Mouse (Mus musculus) layer of hippocampus, postnatal 25 days (tissue): ENCODE measurements at regions not wholly inside any gene's neighbourhood (a gene's known extent, or its start where the extent isn't known, plus 50 kb on each side); places are given as distances from the start of the nearest gene placed in this dataset.

Experiments used
- DNase-seq, 2 experiments: peaks; one replicate each; pipeline ENCODE4 v3.0.0; 2022; ENCODE audit warnings: mixed read lengths in 2 of 2, low spot score in 1 of 2; ENCODE audit errors: extremely low spot score in 1 of 2

GRCm38 (mm10) chr14:71359581-71359980 is 759.9 kb upstream of the Fam160b2 start:
- DNase-seq = no peak

DNA sequence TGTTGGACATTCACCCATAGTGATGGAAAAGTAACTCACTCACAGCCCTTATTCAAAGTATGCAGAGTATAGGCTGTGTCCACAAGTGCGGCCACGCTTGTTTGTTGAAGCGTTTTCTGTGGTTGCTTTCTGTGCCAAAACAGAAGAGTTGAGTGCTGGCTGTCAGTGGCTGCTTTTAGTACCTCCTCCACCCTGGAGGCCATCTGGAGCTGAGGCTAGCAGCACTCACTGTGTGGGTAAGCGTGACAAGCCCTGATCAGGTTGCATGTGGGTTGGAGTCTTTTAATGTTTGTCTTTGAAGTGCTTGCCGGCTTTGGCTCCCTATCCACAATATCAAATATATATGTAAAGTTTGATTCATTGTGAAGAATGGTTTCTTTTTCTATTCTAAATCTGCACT is 738.6 kb upstream of the Fam160b2 start:
- no peak for DNase-seq

- DNase-seq = no peak
Measured at GRCm38 (mm10) chr14:71336906-71337305, 737.3 kb upstream of the Fam160b2 start.

GRCm38 (mm10) chr14:71334022-71334421 is 734.4 kb upstream of the Fam160b2 start:
- DNase-seq = no peak

- DNase-seq = no peak
Measured at GRCm38 (mm10) chr14:71329862-71330630, 730.4 kb upstream of the Fam160b2 start.

DNA sequence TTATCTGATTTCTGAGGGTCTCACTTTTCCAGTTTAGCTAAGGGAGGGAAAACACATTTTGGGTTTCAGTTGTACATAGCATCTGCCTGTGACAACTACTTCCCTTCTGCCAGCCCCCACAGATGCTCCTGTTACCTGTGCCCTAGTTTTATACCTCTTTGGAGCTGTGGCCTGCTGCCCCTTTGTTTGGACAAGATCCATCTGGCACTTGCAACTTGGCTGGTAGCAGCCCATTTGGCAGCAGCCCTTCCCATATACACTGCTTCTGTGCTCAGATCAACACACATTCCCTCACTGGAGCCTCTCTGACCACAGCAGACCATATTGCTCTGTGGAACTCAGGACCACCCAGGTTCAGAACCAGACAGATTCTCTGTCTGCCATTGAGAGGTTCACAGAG is 728.0 kb upstream of the Fam160b2 start:
- no peak for DNase-seq

GRCm38 (mm10) chr14:71326521-71327105 is 727.0 kb upstream of the Fam160b2 start:
- no peak for DNase-seq

- DNase-seq = no peak
Measured at GRCm38 (mm10) chr14:71315228-71315627, 715.6 kb upstream of the Fam160b2 start.

GRCm38 (mm10) chr14:71299755-71300154 is 700.1 kb upstream of the Fam160b2 start:
- no peak for DNase-seq

GRCm38 (mm10) chr14:71281568-71281967 is 681.9 kb upstream of the Fam160b2 start:
- DNase-seq = no peak

- DNase-seq = peak in 1 of 2 experiments; percentile 12
Measured at GRCm38 (mm10) chr14:71276309-71276791, 676.7 kb upstream of the Fam160b2 start.

- no peak for DNase-seq
Measured at GRCm38 (mm10) chr14:71272470-71272869, 672.8 kb upstream of the Fam160b2 start.

DNA sequence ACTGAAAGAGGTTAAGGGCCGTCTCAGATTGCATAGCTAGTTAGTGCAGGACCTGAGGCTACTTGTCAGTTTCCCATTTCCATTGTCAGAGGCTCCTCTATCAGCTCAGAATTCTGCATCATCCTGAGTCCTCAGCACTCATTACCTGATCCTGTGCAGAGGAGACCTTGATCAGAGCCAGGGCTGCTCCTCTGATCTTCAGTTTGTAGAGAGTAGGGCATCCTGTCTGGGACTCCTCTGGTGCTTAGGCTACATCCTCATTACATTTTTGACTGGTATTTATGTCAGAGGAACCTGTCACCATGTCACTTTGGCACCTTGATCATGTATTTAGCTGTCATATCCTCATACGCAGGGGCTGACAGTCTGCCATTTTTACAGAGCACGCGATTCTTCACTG is 658.0 kb upstream of the Fam160b2 start:
- DNase-seq = no peak

GRCm38 (mm10) chr14:71254207-71254606 is 654.6 kb upstream of the Fam160b2 start:
- DNase-seq = no peak

GRCm38 (mm10) chr14:71252136-71252535 is 652.5 kb upstream of the Fam160b2 start:
- no peak for DNase-seq

DNA sequence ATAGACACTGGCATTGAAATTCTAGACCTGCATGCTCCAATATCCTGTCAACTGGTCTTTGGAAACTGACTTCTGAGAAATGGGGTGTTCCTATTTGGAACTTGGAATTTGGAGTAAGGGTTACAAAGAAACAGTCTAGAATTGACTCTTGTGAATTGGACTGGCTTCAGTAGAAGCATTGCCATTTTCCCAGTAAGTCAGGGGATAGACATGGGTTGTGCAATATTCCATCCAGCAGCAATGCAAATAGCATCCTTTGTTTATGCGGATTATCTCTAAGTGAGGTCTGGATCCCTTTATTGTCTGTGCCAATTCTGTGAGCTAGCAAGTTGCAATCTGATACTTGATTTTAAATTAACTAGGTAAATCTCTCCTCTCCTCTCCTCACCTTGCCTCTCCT is 651.5 kb upstream of the Fam160b2 start:
- DNase-seq = no peak

DNA sequence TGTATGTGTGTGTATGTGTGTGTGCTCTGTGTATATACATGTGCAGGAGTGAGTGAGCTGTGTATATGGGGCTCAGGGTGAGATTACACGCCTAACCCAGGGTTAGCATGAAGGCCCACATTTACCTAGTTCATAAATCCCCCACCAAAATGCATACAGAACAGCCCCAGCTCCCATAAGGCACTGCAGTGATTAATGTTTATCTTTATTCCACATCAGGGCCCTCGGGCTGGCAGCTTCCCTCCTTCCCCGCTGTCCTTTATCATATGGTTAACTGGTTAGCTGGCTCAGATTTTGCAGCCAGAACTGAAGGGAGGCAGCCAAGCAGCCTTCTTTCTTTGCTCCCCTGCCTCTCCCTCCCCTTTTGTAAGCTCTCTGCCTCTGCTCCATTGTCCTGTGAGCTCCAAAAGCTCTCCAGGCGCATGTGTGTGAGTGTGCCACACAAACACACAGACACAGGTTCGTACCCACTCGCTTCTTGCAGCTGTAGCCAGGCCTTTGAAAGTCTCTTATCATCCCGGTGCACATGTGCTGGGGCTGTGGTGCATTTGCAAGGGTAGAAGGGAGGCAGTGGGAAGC is 649.8 kb upstream of the Fam160b2 start:
- no peak for DNase-seq

GRCm38 (mm10) chr14:71248534-71248933 is 648.9 kb upstream of the Fam160b2 start:
- DNase-seq = no peak

DNA sequence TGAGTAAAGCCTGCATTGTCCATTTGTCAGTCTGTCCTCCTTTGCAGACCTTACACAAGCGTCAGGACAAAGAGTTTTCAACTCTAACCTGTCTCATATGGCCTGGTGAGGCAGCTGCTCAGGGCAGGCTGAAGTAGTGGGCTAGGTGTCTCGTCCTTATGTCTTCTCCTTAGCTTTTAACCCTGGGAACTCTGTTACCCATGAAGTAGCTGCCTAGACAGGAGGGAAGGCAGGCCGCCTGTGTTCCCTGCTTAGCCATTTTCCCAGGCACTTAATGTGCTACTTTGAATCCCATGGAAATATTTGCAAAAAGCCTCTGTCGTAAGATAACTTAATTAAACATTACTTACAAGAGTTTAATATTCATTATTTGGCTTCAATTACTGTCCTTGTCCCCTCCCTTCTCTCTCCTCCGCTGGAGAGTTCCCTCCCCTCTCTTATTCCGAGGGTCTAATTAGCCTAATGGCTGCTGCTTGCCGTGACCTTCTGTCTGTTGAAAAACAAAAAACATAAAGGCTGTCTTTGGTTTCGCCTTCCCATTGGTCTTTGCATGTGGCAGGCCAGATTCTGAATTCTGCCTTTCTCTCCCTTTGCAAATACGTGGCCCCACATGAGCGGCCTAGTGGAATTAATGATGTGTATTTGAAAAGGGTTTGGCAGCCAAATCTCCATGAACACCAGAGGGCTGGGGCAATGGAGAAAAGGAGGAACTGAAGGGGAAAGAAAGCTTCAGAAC is 642.2 kb upstream of the Fam160b2 start:
- DNase-seq = no peak

- no peak for DNase-seq
Measured at GRCm38 (mm10) chr14:71236192-71236591, 636.6 kb upstream of the Fam160b2 start.

GRCm38 (mm10) chr14:71234900-71235299 is 635.3 kb upstream of the Fam160b2 start:
- DNase-seq = no peak
